Mouse (Mus musculus) megakaryocyte, embryonic 14.5 days (primary cell): ENCODE measurements at regions not wholly inside any gene's neighbourhood (a gene's known extent, or its start where the extent isn't known, plus 50 kb on each side); places are given as distances from the start of the nearest gene placed in this dataset.

ENCODE experiments used
- H3K27me3 ChIP-seq: replicated peaks from 2 replicates; pipeline ENCODE3; 2012; ENCODE audit warnings: inconsistent platforms
- H3K36me3 ChIP-seq: replicated peaks from 2 replicates; pipeline ENCODE3; 2012; ENCODE audit warnings: low read length, inconsistent platforms, mixed read lengths
- H3K4me1 ChIP-seq: 2 replicates; pipeline ENCODE4 v1.6.1; 2012; ENCODE audit warnings: inconsistent platforms
- H3K4me3 ChIP-seq: replicated peaks from 2 replicates; pipeline ENCODE3; 2012; ENCODE audit warnings: moderate library complexity, mild to moderate bottlenecking, inconsistent platforms
- H3K9me3 ChIP-seq: 2 replicates; pipeline ENCODE4 v1.6.1; 2012; ENCODE audit warnings: inconsistent platforms
- FLI1 ChIP-seq: IDR thresholded peaks from 2 replicates; pipeline ENCODE4 v1.6.1; 2012; ENCODE audit warnings: low read length, inconsistent platforms, mixed read lengths
- GATA1 ChIP-seq: IDR thresholded peaks from 3 replicates; pipeline ENCODE4 v1.6.1; 2012; ENCODE audit warnings: mixed read lengths, low read length, inconsistent platforms, borderline replicate concordance

- Histone ChIP-seq H3K9me3 (0 out of 2 replicates have a peak, but pooled peaks cover 6% of the 10 kb centered on the region), H3K4me1 (no peaks in the 10 kb centered on the region), H3K27me3 (no peaks in the 10 kb centered on the region), H3K4me3 (no peak overlapping the region), H3K36me3 (no peaks in the 10 kb centered on the region)
- TF ChIP-seq GATA1 (no peak), FLI1 (no peak)
Observed at GRCm38 (mm10) chr5:45103763-45104428, 304.4 kb upstream of the Ldb2 start.

DNA sequence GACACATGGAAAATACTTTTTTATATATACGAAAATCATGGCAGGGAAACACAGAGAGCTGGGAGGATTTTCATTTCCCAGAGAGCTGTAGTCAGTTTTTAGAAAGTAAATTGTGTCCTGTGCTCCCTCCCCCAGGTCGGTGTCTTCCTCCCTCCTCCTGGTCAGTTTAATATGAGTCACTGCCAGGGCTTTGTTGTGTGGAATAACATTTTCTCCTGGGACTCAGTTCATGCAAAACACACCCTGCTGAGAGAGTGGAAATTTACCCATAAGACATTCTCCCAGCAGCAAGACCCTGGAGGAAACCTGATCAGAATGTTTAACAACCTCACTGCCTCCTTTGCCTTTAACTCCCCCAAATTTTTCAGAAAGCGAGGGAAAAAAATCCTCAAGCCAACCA, 303.2 kb upstream of the Ldb2 start:
- TF ChIP-seq GATA1 (no peak), FLI1 (no peak)
- Histone ChIP-seq H3K27me3 (no peaks in the 10 kb centered on the region), H3K4me1 (no peaks in the 10 kb centered on the region), H3K36me3 (no peaks in the 10 kb centered on the region), H3K4me3 (no peak overlapping the region), H3K9me3 (0 out of 2 replicates have a peak, but pooled peaks cover 6% of the 10 kb centered on the region)

GRCm38 (mm10) chr5:45101777-45102176, 302.3 kb upstream of the Ldb2 start:
- Histone ChIP-seq H3K4me3 (no peak overlapping the region), H3K27me3 (no peaks in the 10 kb centered on the region), H3K9me3 (0 out of 2 replicates have a peak, but pooled peaks cover 6% of the 10 kb centered on the region), H3K4me1 (no peaks in the 10 kb centered on the region), H3K36me3 (no peaks in the 10 kb centered on the region)
- TF ChIP-seq FLI1 (no peak), GATA1 (no peak)

DNA sequence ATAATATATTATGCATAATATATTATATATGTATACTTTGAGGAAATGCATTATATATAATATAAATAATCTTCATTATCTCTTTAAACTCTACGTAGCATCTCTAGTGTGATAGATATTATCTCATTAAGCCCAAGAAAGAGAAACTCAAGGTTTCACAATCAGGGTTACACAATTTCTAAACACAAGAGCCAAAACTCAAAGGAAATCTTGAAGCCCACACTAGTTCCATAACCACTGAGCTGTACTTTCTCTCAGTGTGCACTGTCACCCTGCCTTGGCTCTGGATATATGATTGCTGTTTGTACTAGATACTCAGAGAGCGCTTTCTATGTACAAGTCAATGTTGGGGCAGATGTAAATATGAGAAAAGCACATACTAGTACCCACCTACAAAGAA, 299.6 kb upstream of the Ldb2 start:
- no peak overlapping the region for H3K4me3 ChIP-seq
- H3K27me3 ChIP-seq: no peaks in the 10 kb centered on the region
- TF ChIP-seq GATA1: no peak
- TF ChIP-seq FLI1: no peak

DNA sequence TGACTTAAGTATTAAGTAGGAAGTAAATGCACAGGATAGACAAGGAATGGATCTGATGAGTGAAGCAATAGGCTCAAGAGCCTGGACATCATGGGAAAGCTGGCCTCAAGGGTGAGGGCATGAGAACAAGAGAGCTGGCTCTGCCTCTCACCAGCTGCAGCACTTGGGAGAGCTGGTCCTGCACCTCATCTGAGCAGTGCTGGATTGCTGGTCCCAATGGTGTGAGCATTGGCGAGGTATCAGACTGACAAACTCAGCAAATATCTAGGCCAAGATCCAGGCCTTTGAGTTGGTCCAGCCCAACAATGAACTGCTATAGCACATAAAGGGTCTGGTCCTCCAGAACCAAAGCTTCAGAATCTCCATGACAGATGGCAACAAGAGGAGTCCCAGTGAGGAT, 298.5 kb upstream of the Ldb2 start:
- Histone ChIP-seq H3K27me3 (no peaks in the 10 kb centered on the region), H3K9me3 (0 out of 2 replicates have a peak, but pooled peaks cover 3% of the 10 kb centered on the region), H3K36me3 (no peaks in the 10 kb centered on the region), H3K4me1 (no peaks in the 10 kb centered on the region), H3K4me3 (no peak overlapping the region)
- no peak for TF ChIP-seq FLI1
- TF ChIP-seq GATA1: no peak

More for the DNA sequence above, 299.6 kb upstream of the Ldb2 start:
- H3K4me1 ChIP-seq: no peaks in the 10 kb centered on the region
- H3K9me3 ChIP-seq: 0 out of 2 replicates have a peak, but pooled peaks cover 3% of the 10 kb centered on the region
- H3K36me3 ChIP-seq: no peaks in the 10 kb centered on the region

GRCm38 (mm10) chr5:45084741-45085140, 285.3 kb upstream of the Ldb2 start:
- TF ChIP-seq GATA1 (no peak), FLI1 (no peak)
- no peaks in the 10 kb centered on the region for H3K36me3 ChIP-seq
- no peaks in the 10 kb centered on the region for H3K4me1 ChIP-seq
- H3K9me3 ChIP-seq: no peaks in the 10 kb centered on the region
- no peak overlapping the region for H3K4me3 ChIP-seq
- H3K27me3 ChIP-seq: no peaks in the 10 kb centered on the region

DNA sequence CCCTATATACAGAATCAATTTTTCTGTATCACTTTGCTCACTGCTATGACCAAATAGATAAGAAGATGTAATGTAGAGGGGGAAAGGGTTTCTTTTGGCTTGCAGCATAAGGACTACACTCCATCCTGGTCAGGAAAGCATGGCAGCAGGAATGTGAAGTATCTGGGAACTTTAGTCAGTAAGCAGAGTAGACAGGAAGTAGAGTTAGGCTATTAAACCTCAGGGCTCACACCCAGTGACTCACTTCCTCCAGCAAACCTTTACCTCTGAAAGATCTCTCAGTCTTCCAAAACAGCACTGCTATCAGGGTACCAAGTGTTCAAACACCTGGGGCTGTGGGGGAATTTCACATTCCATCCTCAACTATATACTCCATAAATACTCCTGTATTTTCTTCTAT, 283.1 kb upstream of the Ldb2 start:
- Histone ChIP-seq H3K9me3 (no peaks in the 10 kb centered on the region), H3K27me3 (no peaks in the 10 kb centered on the region), H3K36me3 (no peaks in the 10 kb centered on the region), H3K4me1 (no peaks in the 10 kb centered on the region), H3K4me3 (no peak overlapping the region)
- TF ChIP-seq GATA1 (no peak), FLI1 (no peak)

DNA sequence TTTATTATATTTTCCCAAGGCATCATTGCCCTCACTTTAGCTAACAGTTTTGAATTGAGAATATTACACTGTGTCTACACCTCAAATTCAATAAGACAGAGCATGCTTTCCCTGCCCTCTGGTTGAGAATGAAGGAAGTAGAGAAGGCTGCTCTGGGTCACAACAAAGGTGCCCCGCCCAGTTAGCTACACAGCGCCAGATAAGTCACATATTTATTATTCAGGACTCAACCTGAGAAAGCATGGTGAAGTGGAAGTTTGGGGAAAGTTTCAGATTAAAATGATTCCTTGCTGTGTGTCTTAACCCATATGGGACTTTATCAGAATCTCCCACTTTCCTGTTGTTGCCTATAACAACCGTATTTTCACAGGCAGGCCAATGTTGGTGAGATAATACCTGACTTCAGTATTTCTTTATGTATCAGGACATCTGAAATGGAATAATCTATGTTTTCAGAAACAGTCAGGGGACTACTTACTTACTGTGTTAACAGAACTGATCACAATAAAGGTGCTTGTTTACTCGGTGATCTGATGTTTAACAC, 276.9 kb upstream of the Ldb2 start:
- TF ChIP-seq FLI1 (no peak), GATA1 (no peak)
- Histone ChIP-seq H3K4me3 (no peak overlapping the region), H3K4me1 (peaks cover 3% of the 10 kb centered on the region; the same call in 1 of the 2 replicates), H3K27me3 (no peaks in the 10 kb centered on the region), H3K36me3 (no peaks in the 10 kb centered on the region), H3K9me3 (no peaks in the 10 kb centered on the region)

DNA sequence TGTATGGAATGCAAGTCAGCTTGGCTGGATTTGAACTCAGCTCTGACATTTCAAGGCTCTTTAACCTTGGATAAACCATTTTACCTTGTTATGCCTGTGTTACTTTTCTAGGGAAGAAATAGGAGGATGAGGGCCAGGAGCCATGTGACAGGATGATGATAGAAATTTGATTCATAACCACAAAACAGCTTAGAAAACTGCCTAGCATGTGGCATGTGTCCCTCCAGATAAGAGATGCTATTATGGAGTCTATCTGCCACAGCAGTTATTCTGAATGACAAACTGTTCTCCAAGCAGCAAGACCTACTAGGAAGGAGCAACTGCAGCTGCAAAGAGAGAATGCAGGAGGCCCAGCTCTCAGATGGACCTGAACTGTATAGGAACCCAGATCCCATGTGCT, 275.7 kb upstream of the Ldb2 start:
- Histone ChIP-seq H3K27me3 (no peaks in the 10 kb centered on the region), H3K4me1 (peaks cover 3% of the 10 kb centered on the region; the same call in 1 of the 2 replicates), H3K4me3 (no peak overlapping the region), H3K9me3 (no peaks in the 10 kb centered on the region), H3K36me3 (no peaks in the 10 kb centered on the region)
- no peak for TF ChIP-seq GATA1
- TF ChIP-seq FLI1: no peak

GRCm38 (mm10) chr5:45072529-45072928, 273.0 kb upstream of the Ldb2 start:
- TF ChIP-seq FLI1 (no peak), GATA1 (no peak)
- Histone ChIP-seq H3K27me3 (no peaks in the 10 kb centered on the region), H3K4me3 (no peak overlapping the region), H3K4me1 (peaks cover 3% of the 10 kb centered on the region; the same call in 1 of the 2 replicates), H3K9me3 (no peaks in the 10 kb centered on the region), H3K36me3 (no peaks in the 10 kb centered on the region)
